Mouse (Mus musculus): ENCODE data around the gene Atpaf2.

DNA sequence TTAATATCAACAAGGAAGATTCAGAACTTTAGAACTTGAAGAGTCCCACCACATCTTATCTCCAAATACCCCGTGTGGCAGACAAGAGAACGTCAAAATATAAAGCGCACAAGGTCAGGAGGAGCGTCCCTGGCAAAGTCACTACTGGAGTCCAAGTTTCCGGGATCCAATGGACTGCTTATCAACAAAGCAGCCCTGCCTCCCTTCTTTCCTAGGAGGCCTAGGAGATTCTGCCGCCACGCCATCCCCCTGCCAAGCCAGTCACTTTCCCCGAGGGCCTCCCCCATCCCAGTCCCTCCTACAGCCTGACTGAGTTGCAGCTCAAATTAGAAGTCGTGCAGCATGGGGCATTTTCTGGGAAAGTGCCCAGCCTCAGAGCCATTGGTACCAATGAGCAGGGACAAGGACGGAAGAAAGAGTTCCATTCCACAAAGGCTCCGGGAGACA, 66.3 kb downstream of the Atpaf2 start:
- TF ChIP-seq CTCF (IDR thresholded peaks at IDR 0.05; ENCODE audit: insufficient read depth, low read depth, low read length) (no peak), POLR2A (IDR thresholded peaks at IDR 0.05; ENCODE audit: insufficient read depth, low read depth, low read length) (no peak)
